Mouse (Mus musculus): Measurements from ENCODE around the gene Zfp977. TPM values are rescaled to one million over a fixed set of nuclear protein-coding genes. Genes with fewer than 3 reads are reported as not detected.
"Not testable (repeated sequence)": the region's sequence is repeated elsewhere in the genome, so short reads cannot be mapped to it uniquely, and the experiment has no call there.

Zfp977 gene
- 1 to 10 TPM in 1 of 2 experiments, under 1 TPM in 1; 0.72 to 1.2 TPM for total RNA-seq (2021)

DNA sequence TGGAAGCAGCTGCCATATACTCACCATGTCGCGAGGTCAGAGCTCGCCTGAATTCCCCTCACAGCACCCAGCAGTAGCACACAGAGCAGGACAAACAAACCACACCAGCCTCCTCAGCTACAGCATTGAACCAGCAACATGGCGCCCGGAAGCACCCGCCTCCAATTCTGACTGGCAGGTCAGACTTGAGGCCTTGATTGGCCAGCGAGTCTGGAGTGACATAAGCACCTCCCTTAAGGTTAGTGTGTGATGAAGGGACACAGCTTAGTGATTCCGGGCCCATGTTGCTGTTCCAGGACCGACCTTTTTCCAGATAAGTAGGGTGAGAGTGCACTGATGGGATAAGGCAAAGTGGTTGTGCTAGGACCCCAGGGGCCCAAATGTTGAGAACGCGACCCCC is at the start of gene Zfp977:
Gene Zfp977, minus strand, starts transcription at position 135 of the 400 bp plus-strand sequence.
- intact Hi-C loops (cut with DNase I); DNase-seq: not testable (repeated sequence)

- intact Hi-C loops (cut with DNase I); DNase-seq: not testable (repeated sequence)
Measured at GRCm38 (mm10) chr7:42631031-42631430, 38.7 kb upstream of the Zfp977 start.

GRCm38 (mm10) chr7:42595666-42596065 is 3.3 kb upstream of the Zfp977 start:
- DNase-seq; intact Hi-C loops (cut with DNase I): not testable (repeated sequence)

- intact Hi-C loops (cut with DNase I); DNase-seq: not testable (repeated sequence)
Measured at GRCm38 (mm10) chr7:42591311-42591710, 1.0 kb downstream of the Zfp977 start.

GRCm38 (mm10) chr7:42578488-42578887 is 13.9 kb downstream of the Zfp977 start, which contains the start of gene Gm21028:
TSS of gene Gm21028 (minus strand) at chr7:42578588.
- no peak for DNase-seq
- intact Hi-C loops (cut with DNase I): no loop called here

DNA sequence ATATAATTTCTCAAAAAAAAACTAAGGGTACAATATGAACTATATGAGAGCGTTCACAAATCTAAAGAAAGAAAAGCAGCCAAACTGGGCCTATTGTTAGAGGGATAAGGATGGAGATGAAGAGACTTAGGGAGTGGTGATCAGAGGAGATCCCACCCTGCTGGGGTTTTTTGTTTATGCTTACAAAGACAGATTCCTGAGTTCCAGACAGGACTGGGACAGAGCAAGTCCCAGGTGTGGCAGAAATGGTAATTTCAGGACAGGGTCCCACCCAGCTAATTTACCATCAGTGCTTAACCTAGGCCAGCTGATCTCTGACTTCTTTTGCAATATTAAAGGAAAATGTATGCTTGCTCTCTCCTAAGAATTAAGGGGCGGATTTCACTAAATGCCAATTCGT is 40.6 kb downstream of the Zfp977 start:
- intact Hi-C loops (cut with DNase I): no loop called here

More for the DNA sequence above, 40.6 kb downstream of the Zfp977 start:
- DNase-seq: no peak

Small RNA genes lying within 50 kb of the gene (microRNA-seq; reads per million reads assigned to microRNA genes)
- gene Gm24938: 0 reads per million in 2 experiments

Other genes with a start within 250 kb of the Zfp977 start
- not detected for gene 4933421I07Rik, start 144.4 kb downstream of the Zfp977 start, total RNA-seq (2021)
- gene Zfp141, start 86.8 kb downstream of the Zfp977 start, total RNA-seq (2021): 1 to 10 TPM; 6.8 to 8.0 TPM
- gene Gm21028, start 14.0 kb downstream of the Zfp977 start, total RNA-seq (2021): not detected
- 1 to 10 TPM; 1.9 to 3.0 TPM for gene Zfp976, start 50.0 kb upstream of the Zfp977 start, total RNA-seq (2021)
- gene Zfp975, start 100.2 kb upstream of the Zfp977 start, total RNA-seq (2021): 1 to 10 TPM; 4.2 to 5.5 TPM
- not detected for gene Gm17067, start 134.5 kb upstream of the Zfp977 start, total RNA-seq (2021)
- gene Vmn2r62, start 201.0 kb upstream of the Zfp977 start, total RNA-seq (2021): not detected